Mouse (Mus musculus) heart, embryonic 14.5 days (tissue): ENCODE measurements around the gene Sec14l2. TPM values are rescaled to one million over a fixed set of nuclear protein-coding genes. Genes with fewer than 3 reads are reported as not detected.

Experiments
- microRNA-seq: library from miRNA; unstranded; fragments of <30 nt; microRNA quantifications from one replicate; pipeline ENCODE4, GENCODE M21; 2016
- polyA plus RNA-seq: library from polyadenylated mRNA; unstranded; fragments of >200 nt; fragmentation: Nextera tagmentation; extraction: Ambion mirVana; gene quantifications from 2 replicates; pipeline ENCODE4 v1.2.1, GENCODE M21; 2014

Gene Sec14l2
- polyA plus RNA-seq, 1 experiment from 2014 or later = 0.58 TPM

Small RNAs within 50 kb of the gene (microRNA-seq; reads per million reads assigned to microRNA genes)
- gene Mir3060 = 6.7 reads per million, percentile 17 among the genes with 10 or more reads in this experiment

Other genes starting within 250 kb of the Sec14l2 start
- not detected in 2 replicates for gene 4921536K21Rik, start 228.3 kb downstream of the Sec14l2 start, polyA plus RNA-seq
- 11.5 and 11.6 TPM in 2 replicates for gene Dusp18, start 228.2 kb downstream of the Sec14l2 start, polyA plus RNA-seq
- gene Slc35e4, start 208.8 kb downstream of the Sec14l2 start, polyA plus RNA-seq = 3.0 and 3.4 TPM in 2 replicates
- 82.3 and 91.6 TPM in 2 replicates for gene Tcn2, start 191.3 kb downstream of the Sec14l2 start, polyA plus RNA-seq
- 37.7 and 41.3 TPM in 2 replicates for gene Pes1, start 159.4 kb downstream of the Sec14l2 start, polyA plus RNA-seq
- not detected in 2 replicates for gene 4930556J24Rik, start 146.6 kb downstream of the Sec14l2 start, polyA plus RNA-seq
- gene Gal3st1, start 139.8 kb downstream of the Sec14l2 start, polyA plus RNA-seq = 0.20 TPM in 1 of 2 replicates, not detected in the other
- gene Sec14l4, start 92.0 kb downstream of the Sec14l2 start, polyA plus RNA-seq = not detected in 2 replicates
- not detected in 2 replicates for gene Sec14l3, start 58.6 kb downstream of the Sec14l2 start, polyA plus RNA-seq
- 28.8 and 32.3 TPM in 2 replicates for gene Mtfp1, start 28.0 kb downstream of the Sec14l2 start, polyA plus RNA-seq
- 20.6 and 21.2 TPM in 2 replicates for gene Rnf215, start 11.8 kb upstream of the Sec14l2 start, polyA plus RNA-seq
- gene Ccdc157, start 36.9 kb upstream of the Sec14l2 start, polyA plus RNA-seq = 3.0 and 3.2 TPM in 2 replicates
- 31.6 and 34.3 TPM in 2 replicates for gene Sf3a1, start 36.9 kb upstream of the Sec14l2 start, polyA plus RNA-seq
- gene Tbc1d10a, start 63.4 kb upstream of the Sec14l2 start, polyA plus RNA-seq = 10.0 and 10.3 TPM in 2 replicates
- gene Castor1, start 94.8 kb upstream of the Sec14l2 start, polyA plus RNA-seq = 5.7 and 5.9 TPM in 2 replicates
- gene Osm, start 113.0 kb upstream of the Sec14l2 start, polyA plus RNA-seq = not detected in 2 replicates
- gene Lif, start 134.1 kb upstream of the Sec14l2 start, polyA plus RNA-seq = 0.24 TPM in 1 of 2 replicates, not detected in the other